Mouse (Mus musculus): ENCODE results near the gene Ctrb1. TPM values are rescaled to one million over a fixed set of nuclear protein-coding genes. Genes with fewer than 3 reads are reported as not detected.

Ctrb1 gene
- not detected for polyA plus RNA-seq (2014; fragmentation: Illumina TruSeq; extraction: RNeasy Lipid Tissue Mini Kit (QIAGEN cat#74804); ENCODE audit: insufficient read depth, low read depth, low replicate concordance)

DNA sequence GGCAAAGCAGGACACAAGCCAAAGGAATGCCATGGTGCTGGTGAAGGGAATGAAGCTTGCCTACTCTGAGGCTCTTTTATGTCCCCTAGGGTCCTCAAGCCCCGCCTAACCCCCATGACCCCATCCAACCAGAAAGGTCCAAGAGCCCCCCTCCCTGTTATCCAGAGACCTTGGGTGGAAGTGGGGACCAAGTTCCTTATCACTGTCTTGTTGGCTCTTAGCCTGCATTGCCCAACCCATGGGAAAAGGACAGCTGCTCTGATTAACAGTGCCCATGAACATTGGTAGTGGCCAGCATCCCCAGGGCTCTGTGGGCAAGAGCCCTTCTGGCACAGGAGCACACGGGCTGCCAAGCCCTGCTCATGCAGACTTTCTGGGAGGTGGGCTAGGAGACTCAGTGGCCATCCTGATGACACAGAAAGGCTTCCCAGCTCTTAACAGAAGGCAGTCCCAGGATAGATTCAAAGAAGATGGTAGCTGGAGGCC, at the start of gene Ctrb1:
Gene Ctrb1, minus strand, starts transcription at position 51 of the 486 bp plus-strand sequence.

GRCm38 (mm10) chr8:111643264-111644141, 47.3 kb downstream of the Ctrb1 start, which contains the start of gene Zfp1:
Gene Zfp1, plus strand, starts transcription at chr8:111643401.

Other genes starting within 250 kb of the Ctrb1 start
- gene Wdr59, start 168.9 kb downstream of the Ctrb1 start, polyA plus RNA-seq (2014; fragmentation: Illumina TruSeq; extraction: RNeasy Lipid Tissue Mini Kit (QIAGEN cat#74804); ENCODE audit: insufficient read depth, low read depth, low replicate concordance) = 4.1 TPM
- gene Znrf1, start 154.9 kb downstream of the Ctrb1 start, polyA plus RNA-seq (2014; fragmentation: Illumina TruSeq; extraction: RNeasy Lipid Tissue Mini Kit (QIAGEN cat#74804); ENCODE audit: insufficient read depth, low read depth, low replicate concordance) = 34.9 TPM
- 4.4 TPM for gene Ldhd, start 60.6 kb downstream of the Ctrb1 start, polyA plus RNA-seq (2014; fragmentation: Illumina TruSeq; extraction: RNeasy Lipid Tissue Mini Kit (QIAGEN cat#74804); ENCODE audit: insufficient read depth, low read depth, low replicate concordance)
- gene Zfp1, start 47.6 kb downstream of the Ctrb1 start, polyA plus RNA-seq (2014; fragmentation: Illumina TruSeq; extraction: RNeasy Lipid Tissue Mini Kit (QIAGEN cat#74804); ENCODE audit: insufficient read depth, low read depth, low replicate concordance) = 6.9 TPM
- gene Bcar1, start 52.8 kb upstream of the Ctrb1 start, polyA plus RNA-seq (2014; fragmentation: Illumina TruSeq; extraction: RNeasy Lipid Tissue Mini Kit (QIAGEN cat#74804); ENCODE audit: insufficient read depth, low read depth, low replicate concordance) = 18.0 TPM
- gene Cfdp1, start 163.3 kb upstream of the Ctrb1 start, polyA plus RNA-seq (2014; fragmentation: Illumina TruSeq; extraction: RNeasy Lipid Tissue Mini Kit (QIAGEN cat#74804); ENCODE audit: insufficient read depth, low read depth, low replicate concordance) = 95.5 TPM
- gene Tmem170, start 185.7 kb upstream of the Ctrb1 start, polyA plus RNA-seq (2014; fragmentation: Illumina TruSeq; extraction: RNeasy Lipid Tissue Mini Kit (QIAGEN cat#74804); ENCODE audit: insufficient read depth, low read depth, low replicate concordance) = 4.8 TPM
- 1.1 TPM for gene Chst5, start 219.4 kb upstream of the Ctrb1 start, polyA plus RNA-seq (2014; fragmentation: Illumina TruSeq; extraction: RNeasy Lipid Tissue Mini Kit (QIAGEN cat#74804); ENCODE audit: insufficient read depth, low read depth, low replicate concordance)
- 3.5 TPM for gene Tmem231, start 242.9 kb upstream of the Ctrb1 start, polyA plus RNA-seq (2014; fragmentation: Illumina TruSeq; extraction: RNeasy Lipid Tissue Mini Kit (QIAGEN cat#74804); ENCODE audit: insufficient read depth, low read depth, low replicate concordance)
- 215 TPM for gene Gabarapl2, start 249.7 kb upstream of the Ctrb1 start, polyA plus RNA-seq (2014; fragmentation: Illumina TruSeq; extraction: RNeasy Lipid Tissue Mini Kit (QIAGEN cat#74804); ENCODE audit: insufficient read depth, low read depth, low replicate concordance)